Mouse (Mus musculus) MEL (cell line): ENCODE results near the gene Ear10.
"Not testable (repeated sequence)": the region's sequence is repeated elsewhere in the genome, so short reads cannot be mapped to it uniquely, and the experiment has no call there.

ENCODE experiments used
- CHD2 ChIP-seq: IDR thresholded peaks from 2 replicates; pipeline ENCODE4 v1.6.1; 2011; ENCODE audit warnings: low read length, improper control_type of control experiment
- CTCF ChIP-seq, 3 experiments: IDR thresholded peaks in 2 of 3; conservative IDR thresholded peaks in 1 of 3; 2 replicates each; pipeline ENCODE4 v1.5.1; 2011 to 2012; ENCODE audit warnings: low read length in 3 of 3, low read depth in 2 of 3, mild to moderate bottlenecking in 2 of 3, improper control_type of control experiment in 1 of 3, inconsistent platforms in 1 of 3, mixed read lengths in 1 of 3, moderate library complexity in 1 of 3; ENCODE audit not compliant: control insufficient read depth in 1 of 3, insufficient read depth in 1 of 3, poor library complexity in 1 of 3, severe bottlenecking in 1 of 3
- E2F4 ChIP-seq: IDR thresholded peaks from 2 replicates; pipeline ENCODE4 v1.6.1; 2011; ENCODE audit warnings: low read depth, low read length, improper control_type of control experiment, borderline replicate concordance
- EP300 ChIP-seq, 2 experiments: IDR thresholded peaks; 2 replicates each; pipeline ENCODE4 v1.6.1; 2011; ENCODE audit warnings: improper control_type of control experiment in 2 of 2, low read length in 2 of 2, low read depth in 1 of 2, mild to moderate bottlenecking in 1 of 2
- ETS1 ChIP-seq: IDR thresholded peaks from 2 replicates; pipeline ENCODE4 v1.6.1; 2012; ENCODE audit warnings: low read depth, mild to moderate bottlenecking, inconsistent platforms, low read length, improper control_type of control experiment, moderate library complexity
- KAT2A ChIP-seq: conservative IDR thresholded peaks from 2 replicates; pipeline ENCODE4 v1.6.1; 2012; ENCODE audit warnings: low read depth, low read length, improper control_type of control experiment, inconsistent platforms
- POLR2A ChIP-seq, 2 experiments: IDR thresholded peaks; 2 replicates each; pipeline ENCODE4 v1.6.1; 2011 to 2012; ENCODE audit warnings: low read length in 2 of 2, mild to moderate bottlenecking in 2 of 2, control low read depth in 1 of 2, improper control_type of control experiment in 1 of 2, low read depth in 1 of 2, moderate library complexity in 1 of 2; ENCODE audit not compliant: control insufficient read depth in 1 of 2, insufficient read depth in 1 of 2, poor library complexity in 1 of 2
- UBTF ChIP-seq: IDR thresholded peaks from 2 replicates; pipeline ENCODE4 v1.6.1; 2012; ENCODE audit warnings: low read depth, mild to moderate bottlenecking, inconsistent platforms, low read length, improper control_type of control experiment, moderate library complexity, borderline replicate concordance; ENCODE audit not compliant: insufficient read depth
- ZMIZ1 ChIP-seq: IDR thresholded peaks from 2 replicates; pipeline ENCODE4 v1.6.1; 2012; ENCODE audit warnings: low read depth, mild to moderate bottlenecking, inconsistent platforms, low read length, improper control_type of control experiment, moderate library complexity

- TF ChIP-seq CHD2; KAT2A; ZMIZ1; POLR2A (IDR thresholded peaks at IDR 0.05; ENCODE audit: control insufficient read depth in 1 of 2, insufficient read depth in 1 of 2, low read depth in 1 of 2, low read length in 2 of 2, poor library complexity in 1 of 2); UBTF; E2F4; CTCF (IDR thresholded peaks at IDR 0.05 in 2 of 3, conservative IDR thresholded peaks at IDR 0.05 in 1 of 3; ENCODE audit: control insufficient read depth in 1 of 3, insufficient read depth in 1 of 3, low read depth in 2 of 3, low read length in 3 of 3, poor library complexity in 1 of 3, severe bottlenecking in 1 of 3): not testable (repeated sequence)
- TF ChIP-seq EP300 (IDR thresholded peaks at IDR 0.05; ENCODE audit: low read depth in 1 of 2, low read length in 2 of 2) (peak; percentile 13 to 68; a peak in 2 of 4 replicates), ETS1 (peak; percentile 26; the same call in 1 of the 2 replicates)
Observed at GRCm38 (mm10) chr14:43874862-43875261, 48.5 kb downstream of the Ear10 start.
